Mouse (Mus musculus) lung, adult 2 months (tissue): ENCODE measurements around the gene Cfap45. TPM values are rescaled to one million over a fixed set of nuclear protein-coding genes. Genes with fewer than 3 reads are reported as not detected.

Experiments used
- DNase-seq: peaks from one replicate; pipeline ENCODE4 v3.0.0; 2022
- H3K4me1 ChIP-seq: fragments of 200-500 bp; 2 replicates; pipeline ENCODE4 v1.6.1; 2011; ENCODE audit warnings: low read length; ENCODE audit not compliant: control insufficient read depth, insufficient read depth
- H3K4me3 ChIP-seq: fragments of 200-500 bp; replicated peaks from 2 replicates; pipeline ENCODE3; 2011; ENCODE audit warnings: low read depth, mild to moderate bottlenecking, control low read depth, low read length; ENCODE audit errors: extremely low read depth
- CTCF ChIP-seq: fragments of 200-500 bp; IDR thresholded peaks from 2 replicates; pipeline ENCODE4 v1.5.1; 2011; ENCODE audit warnings: mild to moderate bottlenecking, low read length, control low read depth; ENCODE audit not compliant: insufficient read depth
- POLR2A ChIP-seq: fragments of 200-500 bp; IDR thresholded peaks from 2 replicates; pipeline ENCODE4 v1.6.1; 2011; ENCODE audit warnings: low read depth, mild to moderate bottlenecking, control low read depth, low read length, borderline replicate concordance; ENCODE audit errors: extremely low read depth
- whole genome bisulfite sequencing: fragments of 180-500 bp; shearing (Covaris S2); methylation state at CpG from one replicate; pipeline ENCODE4 v1.1.7; 2018; 5-methylcytosine and 5-hydroxymethylcytosine counted together
- polyA plus RNA-seq: library from polyadenylated mRNA; depleted of rRNA; stranded (reverse); fragments of >200 nt; gene quantifications from 2 replicates; pipeline ENCODE4 v1.2.3, GENCODE M21; 2012

The Cfap45 gene
- polyA plus RNA-seq, 1 experiment: 7.3 TPM

- TF ChIP-seq POLR2A (no peak), CTCF (no peak)
- 23% methylated on average over 7 of the region's 7 CpGs for WGBS
- no peak overlapping the region for H3K4me3 ChIP-seq
- peaks cover 15% of the 10 kb centered on the region for H3K4me1 ChIP-seq
- no peak for DNase-seq
Observed at GRCm38 (mm10) chr1:172525971-172526370, 5.4 kb downstream of the Cfap45 start.

GRCm38 (mm10) chr1:172526380-172527081, 5.9 kb downstream of the Cfap45 start:
- TF ChIP-seq POLR2A (peak; percentile 71; the same call in 1 of the 2 replicates), CTCF (no peak)
- WGBS: 20% methylated on average over 23 of the region's 23 CpGs
- H3K4me1 ChIP-seq: peaks cover 15% of the 10 kb centered on the region
- DNase-seq: no peak
- H3K4me3 ChIP-seq: peak overlapping the region; percentile 7

GRCm38 (mm10) chr1:172527431-172527830, 6.8 kb downstream of the Cfap45 start:
- Histone ChIP-seq H3K4me1 (peaks cover 15% of the 10 kb centered on the region), H3K4me3 (no peak overlapping the region)
- WGBS: 92% methylated on average over 10 of the region's 10 CpGs
- TF ChIP-seq POLR2A (no peak), CTCF (no peak)
- no peak for DNase-seq

DNA sequence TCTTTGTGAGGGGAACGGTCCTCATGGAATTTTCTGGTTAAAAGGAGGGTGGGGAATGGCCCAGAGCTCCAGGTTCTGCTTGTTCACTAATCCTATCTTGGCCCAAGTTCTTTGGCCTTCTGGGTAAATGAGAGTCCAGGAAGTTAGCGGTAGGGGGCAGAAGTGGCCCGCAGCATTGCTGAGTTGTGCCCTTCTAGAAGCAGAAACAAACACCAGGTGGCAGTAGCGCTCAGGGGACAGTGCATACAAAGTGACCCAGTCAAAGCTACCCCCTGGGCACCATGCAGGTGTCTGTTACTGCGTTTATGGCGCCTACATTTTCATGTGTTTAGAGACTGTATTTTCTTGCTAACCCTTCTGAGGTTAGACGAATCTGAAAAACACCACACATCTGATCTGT, 8.1 kb downstream of the Cfap45 start:
- Histone ChIP-seq H3K4me3 (no peak overlapping the region), H3K4me1 (peaks cover 13% of the 10 kb centered on the region)
- TF ChIP-seq CTCF (peak; percentile 100), POLR2A (no peak)
- 5% methylated on average over 7 of the region's 7 CpGs for WGBS
- peak; percentile 90 for DNase-seq

- WGBS: 45% methylated on average over 8 of the region's 8 CpGs
- Histone ChIP-seq H3K4me1 (peaks cover 3% of the 10 kb centered on the region; the same call in 1 of the 2 replicates), H3K4me3 (no peak overlapping the region)
- no peak for DNase-seq
- TF ChIP-seq CTCF (no peak), POLR2A (no peak)
Observed at GRCm38 (mm10) chr1:172530544-172531220, 10.1 kb downstream of the Cfap45 start.

GRCm38 (mm10) chr1:172532551-172532950, 11.9 kb downstream of the Cfap45 start:
- DNase-seq: peak; percentile 61
- 8% methylated on average over 13 of the region's 13 CpGs for WGBS
- TF ChIP-seq CTCF (no peak), POLR2A (no peak)
- no peaks in the 10 kb centered on the region for H3K4me1 ChIP-seq
- no peak overlapping the region for H3K4me3 ChIP-seq

DNA sequence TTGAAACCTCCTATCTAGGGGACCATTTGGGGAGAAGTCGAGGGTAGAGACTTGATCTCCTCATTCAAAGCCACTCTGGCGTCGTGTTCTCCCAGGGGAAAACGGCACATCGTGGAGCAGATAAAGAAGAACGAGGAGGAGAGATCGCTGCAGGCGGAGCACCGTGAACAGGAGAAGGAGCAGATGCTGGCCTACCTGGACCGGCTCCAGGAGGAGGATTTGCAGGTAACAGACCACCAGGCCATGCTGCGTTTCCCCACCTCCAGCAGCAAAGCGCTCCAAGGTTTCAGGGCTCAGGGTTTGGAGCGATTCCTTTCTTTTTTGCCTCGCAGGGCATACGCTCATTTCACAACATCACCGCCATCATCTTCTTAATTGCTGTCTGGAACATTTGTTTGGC, 14.5 kb downstream of the Cfap45 start:
- WGBS: 87% methylated on average over 16 of the region's 16 CpGs
- H3K4me3 ChIP-seq: no peak overlapping the region
- TF ChIP-seq POLR2A (no peak), CTCF (no peak)
- no peaks in the 10 kb centered on the region for H3K4me1 ChIP-seq
- DNase-seq: no peak

GRCm38 (mm10) chr1:172539827-172540226, 19.2 kb downstream of the Cfap45 start:
- 63% methylated on average over 6 of the region's 6 CpGs for WGBS
- TF ChIP-seq CTCF (no peak), POLR2A (no peak)

GRCm38 (mm10) chr1:172540283-172540820, 19.8 kb downstream of the Cfap45 start:
- DNase-seq: no peak
- Histone ChIP-seq H3K4me1 (no peaks in the 10 kb centered on the region), H3K4me3 (no peak overlapping the region)
- 64% methylated on average over 11 of the region's 11 CpGs for WGBS
- TF ChIP-seq CTCF (no peak), POLR2A (no peak)

More at GRCm38 (mm10) chr1:172539827-172540226, 19.2 kb downstream of the Cfap45 start:
- H3K4me3 ChIP-seq: no peak overlapping the region
- H3K4me1 ChIP-seq: no peaks in the 10 kb centered on the region
- no peak for DNase-seq
